ENCODE assay signal across 24 mouse cellular contexts in the genomic region with DNA sequence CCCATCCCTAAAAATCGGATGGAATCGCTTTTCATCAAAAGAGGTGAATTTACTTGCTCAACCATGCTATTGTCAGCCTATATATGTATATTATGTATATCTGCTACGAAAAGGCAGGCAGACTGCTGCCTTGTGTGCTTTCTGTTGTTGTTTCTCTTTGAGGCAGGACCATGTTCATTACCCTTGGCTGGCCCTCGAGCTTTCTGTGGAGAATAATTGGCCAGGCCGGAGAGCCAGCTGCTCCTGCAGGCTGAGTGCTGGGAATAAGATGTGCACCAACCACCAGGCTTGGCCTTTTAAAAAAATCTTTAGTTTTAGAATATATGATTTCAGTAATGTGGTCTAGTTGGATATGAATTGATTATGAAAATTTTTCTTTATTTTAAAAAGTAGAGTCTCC. TPM values are rescaled to one million over a fixed set of nuclear protein-coding genes. Genes with fewer than 3 reads are reported as not detected.
A peak's percentile ranks its signal among the peaks of the same experiment; 100 is the strongest.
DNase-seq lines count a peak whose midpoint lies in the region; ATAC-seq and TF ChIP-seq lines count a peak whose summit lies in the region.
"Had no signal": no experiment of that assay in that cellular context is flagged by ENCODE, and none has a peak within 500 bp of the region (broad histone marks: within the 10 kb centered on the region; RNA-seq: fewer than 3 reads in every experiment).

No protein-coding gene starts in this region.

- ATAC-seq in forebrain, embryonic 11.5 days (replicated peaks; ENCODE audit: low FRiP score), result no peak
- ATAC-seq in hindbrain, postnatal 0 days, result peak; percentile 54; the same call in 1 of the 2 replicates
- ATAC-seq in midbrain, postnatal 0 days (ENCODE audit: low FRiP score), result no peak
- ATAC-seq in midbrain, embryonic 16.5 days, result no peak
- ATAC-seq: forebrain, postnatal 0 days; hindbrain, embryonic 16.5 days; intestine, embryonic 16.5 days; Patski had no signal

- no peak overlapping the region for H3K4me3 ChIP-seq in forebrain, embryonic 11.5 days (ENCODE audit: low read depth, low read length)
- H3K4me3 ChIP-seq in forebrain, embryonic 10.5 days, result no peak overlapping the region
- no peak overlapping the region for H3K4me3 ChIP-seq in hindbrain, postnatal 0 days (ENCODE audit: low read length)
- H3K4me3 ChIP-seq in hindbrain, embryonic 10.5 days, result no peak overlapping the region
- H3K4me3 ChIP-seq in midbrain, postnatal 0 days (ENCODE audit: low read depth, low read length), result no peak overlapping the region
- H3K4me3 ChIP-seq in midbrain, embryonic 16.5 days (ENCODE audit: low read depth, low read length), result no peak overlapping the region
- H3K4me3 ChIP-seq: embryonic facial prominence, embryonic 12.5 days; heart, adult 2 months; heart, embryonic 13.5 days; limb, embryonic 13.5 days; megakaryocyte, embryonic 14.5 days had no signal

- no peak overlapping the region for H3K9ac ChIP-seq in forebrain, embryonic 11.5 days (ENCODE audit: low read length)
- H3K9ac ChIP-seq in hindbrain, postnatal 0 days (replicated peaks; ENCODE audit: low read length), result no peak overlapping the region
- H3K9ac ChIP-seq in midbrain, postnatal 0 days (replicated peaks; ENCODE audit: low read length, poor library complexity, severe bottlenecking), result no peak overlapping the region
- H3K9ac ChIP-seq in midbrain, embryonic 16.5 days (ENCODE audit: low read depth, low read length), result no peak overlapping the region
- H3K9ac ChIP-seq: embryonic facial prominence, embryonic 12.5 days; forebrain, postnatal 0 days; heart, embryonic 13.5 days; limb, embryonic 13.5 days; liver, embryonic 14.5 days; lung, embryonic 14.5 days had no signal

- H3K4me1 ChIP-seq in forebrain, embryonic 11.5 days (replicated peaks; ENCODE audit: control insufficient read depth, insufficient read depth, low read length), result peaks cover 5% of the 10 kb centered on the region; the same call in 1 of the 2 replicates
- H3K4me1 ChIP-seq in forebrain, embryonic 10.5 days, result peaks cover 25% of the 10 kb centered on the region
- H3K4me1 ChIP-seq in hindbrain, postnatal 0 days (ENCODE audit: insufficient read depth, low read length), result no peaks in the 10 kb centered on the region
- peaks cover 22% of the 10 kb centered on the region; the same call in 1 of the 2 replicates for H3K4me1 ChIP-seq in hindbrain, embryonic 10.5 days (replicated peaks)
- H3K4me1 ChIP-seq in midbrain, postnatal 0 days (ENCODE audit: insufficient read depth, low read length), result no peaks in the 10 kb centered on the region
- H3K4me1 ChIP-seq in midbrain, embryonic 16.5 days (ENCODE audit: control insufficient read depth, insufficient read depth, low read length), result no peaks in the 10 kb centered on the region
- H3K4me1 ChIP-seq: embryonic facial prominence, embryonic 12.5 days; limb, embryonic 13.5 days had no signal

- no peaks in the 10 kb centered on the region for H3K27me3 ChIP-seq in forebrain, embryonic 11.5 days (ENCODE audit: control insufficient read depth, insufficient read depth, low read length)
- H3K27me3 ChIP-seq in forebrain, embryonic 10.5 days (ENCODE audit: poor library complexity, severe bottlenecking), result no peaks in the 10 kb centered on the region
- H3K27me3 ChIP-seq in hindbrain, postnatal 0 days (ENCODE audit: insufficient read depth, low read length), result no peaks in the 10 kb centered on the region
- no peaks in the 10 kb centered on the region for H3K27me3 ChIP-seq in hindbrain, embryonic 10.5 days (ENCODE audit: insufficient read depth, poor library complexity, severe bottlenecking)
- no peaks in the 10 kb centered on the region for H3K27me3 ChIP-seq in midbrain, postnatal 0 days (ENCODE audit: insufficient read depth, low read length)
- H3K27me3 ChIP-seq in midbrain, embryonic 16.5 days (ENCODE audit: control insufficient read depth, insufficient read depth, low read depth, low read length), result no peaks in the 10 kb centered on the region
- H3K27me3 ChIP-seq: CH12.LX; embryonic facial prominence, embryonic 12.5 days; heart, embryonic 13.5 days; limb, embryonic 13.5 days; megakaryocyte, embryonic 14.5 days; Patski had no signal

- H3K4me2 ChIP-seq in forebrain, embryonic 11.5 days (ENCODE audit: low read depth, low read length, severe bottlenecking), result 0 out of 2 replicates have a peak overlapping the region, but pooled peaks have one; percentile 11
- H3K4me2 ChIP-seq in hindbrain, postnatal 0 days (ENCODE audit: low read depth, low read length), result no peak overlapping the region
- no peak overlapping the region for H3K4me2 ChIP-seq in midbrain, postnatal 0 days (ENCODE audit: low read depth, low read length, poor library complexity, severe bottlenecking)
- H3K4me2 ChIP-seq in midbrain, embryonic 16.5 days (ENCODE audit: low read length), result no peak overlapping the region
- H3K4me2 ChIP-seq: embryonic facial prominence, embryonic 12.5 days; heart, embryonic 13.5 days; limb, embryonic 13.5 days; lung, embryonic 14.5 days had no signal

- no peak for DNase-seq in forebrain, embryonic 11.5 days (ENCODE audit: low spot score)
- DNase-seq in forebrain, embryonic 10.5 days (ENCODE audit: extremely low spot score, low spot score), result no peak
- DNase-seq in hindbrain, postnatal 0 days (ENCODE audit: low spot score), result no peak
- no peak for DNase-seq in hindbrain, embryonic 10.5 days (ENCODE audit: low spot score)
- DNase-seq in midbrain, postnatal 0 days (ENCODE audit: low spot score), result peak; percentile 27
- DNase-seq in lung, postnatal 36 days, result no peak
- DNase-seq: adrenal gland, postnatal 36 days; B cell, adult 2 months; forebrain, postnatal 0 days; gastrocnemius, postnatal 14 days; heart, adult 2 months; heart, postnatal 14 days; lung, embryonic 14.5 days had no signal

- H3K36me3 ChIP-seq in forebrain, embryonic 11.5 days (ENCODE audit: control insufficient read depth, insufficient read depth, low read length), result no peaks in the 10 kb centered on the region
- no peaks in the 10 kb centered on the region for H3K36me3 ChIP-seq in forebrain, embryonic 10.5 days (replicated peaks)
- H3K36me3 ChIP-seq in hindbrain, postnatal 0 days (ENCODE audit: insufficient read depth, low read length), result no peaks in the 10 kb centered on the region
- no peaks in the 10 kb centered on the region for H3K36me3 ChIP-seq in hindbrain, embryonic 10.5 days
- no peaks in the 10 kb centered on the region for H3K36me3 ChIP-seq in midbrain, postnatal 0 days (ENCODE audit: insufficient read depth, low read length)
- no peaks in the 10 kb centered on the region for H3K36me3 ChIP-seq in midbrain, embryonic 16.5 days (ENCODE audit: control insufficient read depth, insufficient read depth, low read length)
- H3K36me3 ChIP-seq: embryonic facial prominence, embryonic 12.5 days; G1E; heart, embryonic 13.5 days; limb, embryonic 13.5 days had no signal

- H3K27ac ChIP-seq in forebrain, embryonic 11.5 days (ENCODE audit: low read depth, low read length), result no peak overlapping the region
- H3K27ac ChIP-seq in forebrain, embryonic 10.5 days, result no peak overlapping the region
- no peak overlapping the region for H3K27ac ChIP-seq in hindbrain, postnatal 0 days
- no peak overlapping the region for H3K27ac ChIP-seq in hindbrain, embryonic 10.5 days
- no peak overlapping the region for H3K27ac ChIP-seq in midbrain, postnatal 0 days (ENCODE audit: low read depth, low read length)
- no peak overlapping the region for H3K27ac ChIP-seq in midbrain, embryonic 16.5 days (ENCODE audit: low read length)
- H3K27ac ChIP-seq: embryonic facial prominence, embryonic 12.5 days; heart, adult 2 months; heart, embryonic 13.5 days; limb, embryonic 13.5 days; liver, embryonic 14.5 days had no signal

- no peaks in the 10 kb centered on the region for H3K9me3 ChIP-seq in forebrain, embryonic 11.5 days (ENCODE audit: control insufficient read depth, low read length)
- H3K9me3 ChIP-seq in forebrain, embryonic 10.5 days, result no peaks in the 10 kb centered on the region
- no peaks in the 10 kb centered on the region for H3K9me3 ChIP-seq in hindbrain, postnatal 0 days (ENCODE audit: low read length)
- no peaks in the 10 kb centered on the region for H3K9me3 ChIP-seq in hindbrain, embryonic 10.5 days
- H3K9me3 ChIP-seq in midbrain, postnatal 0 days (ENCODE audit: low read length), result no peaks in the 10 kb centered on the region
- no peaks in the 10 kb centered on the region for H3K9me3 ChIP-seq in midbrain, embryonic 16.5 days (replicated peaks; ENCODE audit: control insufficient read depth, low read length, poor library complexity, severe bottlenecking)
- H3K9me3 ChIP-seq: embryonic facial prominence, embryonic 12.5 days; G1E; heart, embryonic 13.5 days; limb, embryonic 13.5 days; megakaryocyte, embryonic 14.5 days had no signal

- 72% methylated on average over 5 of the region's 5 CpGs for WGBS in forebrain, embryonic 11.5 days
- WGBS in forebrain, embryonic 10.5 days, result 83% methylated on average over 5 of the region's 5 CpGs
- WGBS in hindbrain, postnatal 0 days, result 56% methylated on average over 5 of the region's 5 CpGs
- WGBS in hindbrain, embryonic 10.5 days, result 78% methylated on average over 5 of the region's 5 CpGs
- 67% methylated on average over 5 of the region's 5 CpGs for WGBS in midbrain, postnatal 0 days
- 59% methylated on average over 5 of the region's 5 CpGs for WGBS in midbrain, embryonic 16.5 days

- TF ChIP-seq CTCF in hindbrain, postnatal 0 days (IDR thresholded peaks at IDR 0.05; ENCODE audit: low read depth), result no peak
- no peak for TF ChIP-seq CTCF in midbrain, postnatal 0 days (IDR thresholded peaks at IDR 0.05)

RNA-seq across cellular contexts. Expression of a gene that starts 19.3 kb away (rescaled TPM):
- polyA plus RNA-seq in forebrain, embryonic 11.5 days (2014; fragmentation: Nextera tagmentation; extraction: Ambion mirVana), result 11.0 and 11.4 TPM in 2 replicates
- polyA plus RNA-seq in forebrain, embryonic 10.5 days (2016; fragmentation: Nextera tagmentation; extraction: Ambion mirVana), result 7.2 and 7.7 TPM in 2 replicates
- 48.4 and 53.6 TPM in 2 replicates for total RNA-seq in hindbrain, postnatal 0 days (2014; rRNA removed)
- 32.6 and 35.9 TPM in 2 replicates for polyA plus RNA-seq in hindbrain, postnatal 0 days (2015; fragmentation: Nextera tagmentation; extraction: Ambion mirVana)
- polyA plus RNA-seq in hindbrain, embryonic 10.5 days (2016; fragmentation: Nextera tagmentation; extraction: Ambion mirVana), result 8.8 and 11.2 TPM in 2 replicates
- 44.6 and 66.6 TPM in 2 replicates for total RNA-seq in midbrain, postnatal 0 days (2014; rRNA removed)
- polyA plus RNA-seq in midbrain, postnatal 0 days (2015; fragmentation: Nextera tagmentation; extraction: Ambion mirVana), result 24.6 and 25.5 TPM in 2 replicates
- polyA plus RNA-seq in midbrain, embryonic 16.5 days (2015; fragmentation: Nextera tagmentation; extraction: Ambion mirVana), result 20.3 and 22.7 TPM in 2 replicates
